Mouse (Mus musculus) heart, embryonic 11.5 days (tissue): ENCODE data around the gene Golga7b. TPM values are rescaled to one million over a fixed set of nuclear protein-coding genes. Genes with fewer than 3 reads are reported as not detected.

Source experiments
- ATAC-seq: fragments of 200-750 bp; cut with Nextera tagmentation; replicated peaks from 2 replicates; pipeline ENCODE4 v1.8.0; 2017; ENCODE audit warnings: moderate library complexity; ENCODE audit not compliant: insufficient number of reproducible peaks, low FRiP score, low TSS enrichment
- H3K27ac ChIP-seq: fragments of 300-500 bp; sonication (generic); 2 replicates; pipeline ENCODE4 v1.5.1; 2014; ENCODE audit warnings: mild to moderate bottlenecking, low read depth, low read length
- H3K27me3 ChIP-seq: fragments of 300-500 bp; sonication (generic); 2 replicates; pipeline ENCODE4 v1.6.1; 2014; ENCODE audit warnings: mild to moderate bottlenecking, low read length, mixed read lengths; ENCODE audit not compliant: control insufficient read depth, insufficient read depth
- H3K36me3 ChIP-seq: fragments of 300-500 bp; sonication (generic); 2 replicates; pipeline ENCODE4 v1.6.1; 2014; ENCODE audit warnings: mild to moderate bottlenecking, low read length, moderate library complexity, mixed read lengths; ENCODE audit not compliant: control insufficient read depth, insufficient read depth
- H3K4me1 ChIP-seq: fragments of 300-500 bp; sonication (generic); 2 replicates; pipeline ENCODE4 v1.6.1; 2014; ENCODE audit warnings: low read length; ENCODE audit not compliant: control insufficient read depth, insufficient read depth
- H3K4me2 ChIP-seq: fragments of 300-500 bp; sonication (generic); 2 replicates; pipeline ENCODE4 v1.6.1; 2014; ENCODE audit warnings: mild to moderate bottlenecking, moderate library complexity
- H3K4me3 ChIP-seq: fragments of 300-500 bp; sonication (generic); 2 replicates; pipeline ENCODE4 v1.5.1; 2014; ENCODE audit warnings: low read depth, low read length
- H3K9ac ChIP-seq: fragments of 300-500 bp; sonication (generic); 2 replicates; pipeline ENCODE4 v1.6.1; 2014; ENCODE audit warnings: mild to moderate bottlenecking, low read depth, low read length, moderate library complexity
- H3K9me3 ChIP-seq: fragments of 300-500 bp; sonication (generic); replicated peaks from 2 replicates; pipeline ENCODE4 v1.6.1; 2016; ENCODE audit warnings: low read length; ENCODE audit not compliant: control insufficient read depth
- WGBS: fragments of 180-500 bp; shearing (Covaris S2); extraction: QIAGEN DNeasy Blood & Tissue Kit; methylation state at CpG from one replicate; pipeline ENCODE4 v1.1.7; 2014; ENCODE audit not compliant: insufficient replicate concordance; 5-methylcytosine and 5-hydroxymethylcytosine counted together
- polyA plus RNA-seq: library from polyadenylated mRNA; unstranded; fragments of >200 nt; fragmentation: Nextera tagmentation; extraction: Ambion mirVana; gene quantifications from 2 replicates; pipeline ENCODE4 v1.2.1, GENCODE M21; 2014

Gene Golga7b
- polyA plus RNA-seq, 1 experiment from 2014 or later: 0.10 TPM

GRCm38 (mm10) chr19:42256611-42257240, 9.4 kb downstream of the Golga7b start:
- Histone ChIP-seq H3K4me3 (no peak overlapping the region), H3K9ac (no peak overlapping the region), H3K4me2 (no peak overlapping the region), H3K4me1 (0 out of 2 replicates have a peak, but pooled peaks cover 5% of the 10 kb centered on the region), H3K27ac (no peak overlapping the region), H3K36me3 (no peaks in the 10 kb centered on the region), H3K9me3 (no peaks in the 10 kb centered on the region), H3K27me3 (peaks cover 22% of the 10 kb centered on the region)
- 77% methylated on average over 12 of the region's 12 CpGs for WGBS
- ATAC-seq: no peak

DNA sequence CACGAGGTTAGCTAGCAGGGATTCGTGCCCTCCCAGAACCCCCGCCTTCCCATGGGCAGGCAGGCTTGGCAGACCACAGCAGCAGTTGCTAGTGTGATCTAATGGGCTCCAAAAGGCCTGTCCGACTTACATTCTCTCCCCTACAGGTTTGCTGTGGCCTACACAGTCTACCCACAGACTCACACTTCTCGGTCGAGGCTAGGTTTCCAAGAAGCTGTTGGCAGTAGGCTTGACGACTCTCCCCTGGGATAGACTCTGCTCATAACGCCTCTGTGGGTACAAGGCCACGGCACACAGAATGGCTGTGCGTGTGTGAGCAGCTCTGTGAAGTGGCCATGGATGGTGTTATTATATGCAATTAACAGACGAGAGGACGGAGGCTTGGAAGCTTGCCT, 9.9 kb downstream of the Golga7b start:
- Histone ChIP-seq H3K4me1 (0 out of 2 replicates have a peak, but pooled peaks cover 5% of the 10 kb centered on the region), H3K4me2 (no peak overlapping the region), H3K9ac (no peak overlapping the region), H3K36me3 (no peaks in the 10 kb centered on the region), H3K27me3 (peaks cover 22% of the 10 kb centered on the region), H3K9me3 (no peaks in the 10 kb centered on the region), H3K4me3 (no peak overlapping the region), H3K27ac (no peak overlapping the region)
- 80% methylated on average over 12 of the region's 12 CpGs for WGBS
- no peak for ATAC-seq

DNA sequence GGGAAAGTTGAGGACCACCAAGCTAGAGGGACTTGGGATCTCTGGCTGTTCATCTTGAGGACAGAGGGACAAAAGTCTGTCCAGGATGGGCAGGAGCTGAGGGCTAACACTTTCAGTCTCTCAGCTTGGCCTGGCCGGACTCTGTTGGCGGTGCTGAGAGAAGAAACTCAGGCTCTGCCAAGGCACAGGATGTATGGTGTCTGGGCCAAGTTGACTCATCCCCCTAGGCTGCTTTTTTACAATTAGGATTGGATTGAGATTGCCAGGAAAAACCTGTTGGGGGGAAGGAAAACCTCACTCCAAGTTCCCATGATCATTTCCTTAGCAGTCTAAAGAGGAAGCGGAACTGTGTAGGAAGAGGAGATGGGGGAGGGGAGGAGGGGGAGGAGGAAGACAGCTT, 10.7 kb downstream of the Golga7b start:
- Histone ChIP-seq H3K9ac (no peak overlapping the region), H3K4me1 (0 out of 2 replicates have a peak, but pooled peaks cover 5% of the 10 kb centered on the region), H3K36me3 (no peaks in the 10 kb centered on the region), H3K4me3 (no peak overlapping the region), H3K9me3 (no peaks in the 10 kb centered on the region), H3K4me2 (no peak overlapping the region), H3K27me3 (peaks cover 22% of the 10 kb centered on the region), H3K27ac (no peak overlapping the region)
- no peak for ATAC-seq
- 64% methylated on average over 3 of the region's 3 CpGs for WGBS

- no peak overlapping the region for H3K4me2 ChIP-seq
- no peaks in the 10 kb centered on the region for H3K9me3 ChIP-seq
- no peak overlapping the region for H3K27ac ChIP-seq
- no peak overlapping the region for H3K4me3 ChIP-seq
- peaks cover 16% of the 10 kb centered on the region for H3K27me3 ChIP-seq
- ATAC-seq: no peak
- H3K36me3 ChIP-seq: no peaks in the 10 kb centered on the region
- H3K9ac ChIP-seq: no peak overlapping the region
- 0 out of 2 replicates have a peak, but pooled peaks cover 5% of the 10 kb centered on the region for H3K4me1 ChIP-seq
- 67% methylated on average over 5 of the region's 5 CpGs for WGBS
These were observed 11.2 kb downstream of the Golga7b start for GRCm38 (mm10) chr19:42258596-42258995.

- peaks cover 2% of the 10 kb centered on the region for H3K27me3 ChIP-seq
- H3K4me1 ChIP-seq: 0 out of 2 replicates have a peak, but pooled peaks cover 2% of the 10 kb centered on the region
- H3K27ac ChIP-seq: no peak overlapping the region
- no peak for ATAC-seq
- H3K4me2 ChIP-seq: no peak overlapping the region
- 75% methylated on average over 8 of the region's 8 CpGs for WGBS
- no peak overlapping the region for H3K4me3 ChIP-seq
- H3K36me3 ChIP-seq: no peaks in the 10 kb centered on the region
- H3K9me3 ChIP-seq: no peaks in the 10 kb centered on the region
- no peak overlapping the region for H3K9ac ChIP-seq
These were observed 13.1 kb downstream of the Golga7b start for GRCm38 (mm10) chr19:42260486-42260885.

- H3K9ac ChIP-seq: no peak overlapping the region
- 49% methylated on average over 3 of the region's 3 CpGs for WGBS
- no peak for ATAC-seq
- no peaks in the 10 kb centered on the region for H3K9me3 ChIP-seq
- no peak overlapping the region for H3K4me3 ChIP-seq
- H3K36me3 ChIP-seq: no peaks in the 10 kb centered on the region
- no peak overlapping the region for H3K27ac ChIP-seq
- no peak overlapping the region for H3K4me2 ChIP-seq
- H3K4me1 ChIP-seq: peaks cover 5% of the 10 kb centered on the region; the same call in 1 of the 2 replicates
- peaks cover 3% of the 10 kb centered on the region for H3K27me3 ChIP-seq
These were observed 16.1 kb downstream of the Golga7b start for GRCm38 (mm10) chr19:42263524-42263923.

DNA sequence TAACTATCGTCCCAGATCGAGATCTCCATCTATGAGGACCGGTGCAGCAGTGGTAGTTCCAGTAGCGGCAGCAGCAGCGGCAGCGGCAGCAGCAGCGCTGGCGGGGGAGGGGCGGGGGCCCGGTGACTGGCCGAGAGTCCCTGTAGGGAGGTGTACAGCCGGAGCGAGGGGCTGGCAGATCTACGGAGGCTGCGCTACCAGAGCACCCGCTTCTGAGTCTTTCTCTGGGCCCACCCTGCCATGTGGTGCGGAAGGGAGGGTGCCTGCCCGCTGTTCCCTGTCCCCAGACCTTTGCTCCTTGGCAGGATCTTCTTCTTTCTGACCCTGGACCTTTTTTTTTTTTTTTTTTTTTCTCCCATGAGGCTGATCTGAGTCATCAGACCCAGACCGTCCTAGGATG, 21.0 kb downstream of the Golga7b start:
- Histone ChIP-seq H3K4me3 (peak overlapping the region; percentile 33), H3K9me3 (no peaks in the 10 kb centered on the region), H3K27ac (no peak overlapping the region), H3K4me2 (peak overlapping the region; percentile 61), H3K36me3 (no peaks in the 10 kb centered on the region), H3K27me3 (peaks cover 16% of the 10 kb centered on the region), H3K9ac (0 out of 2 replicates have a peak overlapping the region, but pooled peaks have one; percentile 43), H3K4me1 (peaks cover 5% of the 10 kb centered on the region; the same call in 1 of the 2 replicates)
- no peak for ATAC-seq
- whole genome bisulfite sequencing: 1% methylated on average over 19 of the region's 19 CpGs

GRCm38 (mm10) chr19:42270119-42270518, 22.7 kb downstream of the Golga7b start:
- no peaks in the 10 kb centered on the region for H3K9me3 ChIP-seq
- no peak overlapping the region for H3K4me2 ChIP-seq
- 46% methylated on average over 6 of the region's 6 CpGs for WGBS
- no peak overlapping the region for H3K27ac ChIP-seq
- peaks cover 16% of the 10 kb centered on the region for H3K27me3 ChIP-seq
- peaks cover 5% of the 10 kb centered on the region; the same call in 1 of the 2 replicates for H3K4me1 ChIP-seq
- no peak overlapping the region for H3K9ac ChIP-seq
- H3K36me3 ChIP-seq: no peaks in the 10 kb centered on the region
- no peak overlapping the region for H3K4me3 ChIP-seq
- ATAC-seq: no peak

DNA sequence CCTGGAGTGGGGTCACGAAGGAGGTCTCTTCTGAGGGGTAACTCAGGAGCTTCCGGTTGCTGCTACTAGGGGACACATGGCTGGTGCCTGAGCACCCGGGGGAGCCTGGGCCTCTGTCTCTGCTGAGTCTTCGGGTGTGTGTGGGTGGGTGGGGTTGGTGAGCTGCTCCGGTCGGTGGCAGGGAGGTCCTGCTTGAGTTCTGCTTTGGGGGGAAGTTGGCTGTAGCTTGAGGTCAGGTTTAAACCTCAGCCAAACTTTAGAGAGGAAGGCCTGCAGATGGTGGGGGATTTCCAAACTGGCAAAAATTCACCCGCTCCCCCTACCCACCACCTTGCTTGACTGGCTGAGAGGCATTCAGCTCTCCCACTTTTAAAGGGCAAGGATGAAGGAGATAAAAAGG, 23.8 kb downstream of the Golga7b start:
- Histone ChIP-seq H3K27ac (no peak overlapping the region), H3K9me3 (no peaks in the 10 kb centered on the region), H3K4me3 (no peak overlapping the region), H3K9ac (no peak overlapping the region), H3K36me3 (no peaks in the 10 kb centered on the region), H3K27me3 (peaks cover 16% of the 10 kb centered on the region), H3K4me1 (peaks cover 5% of the 10 kb centered on the region; the same call in 1 of the 2 replicates), H3K4me2 (no peak overlapping the region)
- ATAC-seq: no peak
- WGBS: 64% methylated on average over 7 of the region's 7 CpGs
